Mouse (Mus musculus) left cerebral cortex, postnatal 10 days (tissue): ENCODE data around the gene Nppc. TPM values are rescaled to one million over a fixed set of nuclear protein-coding genes. Genes with fewer than 3 reads are reported as not detected.

Source experiments
- microRNA-seq: library from miRNA; unstranded; fragments of <30 nt; microRNA quantifications from one replicate; pipeline ENCODE4 v1.2.0, GENCODE M21; 2022
- total RNA-seq, 2 experiments: library from RNA; stranded (reverse); gene quantifications; 2 replicates each; pipeline ENCODE4 v1.2.3; 2021

Nppc gene
- total RNA-seq, 2 experiments from 2014 or later = 12.5 to 17.0 TPM

Small RNAs within 50 kb of the gene (microRNA-seq; reads per million reads assigned to microRNA genes)
- gene Gm22955 = not detected

Other genes with a start within 250 kb of the Nppc start
- gene Nmur1, start 244.3 kb downstream of the Nppc start, total RNA-seq = under 1 TPM in 1 of 2 experiments, not detected in 1; 0.63 TPM
- not detected for gene Tex44, start 244.2 kb downstream of the Nppc start, total RNA-seq
- gene Ptma, start 143.8 kb downstream of the Nppc start, total RNA-seq = 100 to 1,000 TPM; 438 to 477 TPM
- gene Pde6d, start 87.9 kb downstream of the Nppc start, total RNA-seq = 10 to 100 TPM; 62.6 to 67.4 TPM
- gene Cops7b, start 87.7 kb downstream of the Nppc start, total RNA-seq = 10 to 100 TPM; 27.5 to 30.6 TPM
- gene Dis3l2, start 33.2 kb upstream of the Nppc start, total RNA-seq = 10 to 100 TPM; 29.7 to 30.2 TPM